Mouse (Mus musculus) liver, embryonic 16.5 days (tissue): ENCODE results near the gene Akr1b8. TPM values are rescaled to one million over a fixed set of nuclear protein-coding genes. Genes with fewer than 3 reads are reported as not detected.
"Not testable (repeated sequence)": the region's sequence is repeated elsewhere in the genome, so short reads cannot be mapped to it uniquely, and the experiment has no call there.

Experiments
- ATAC-seq: fragments of 200-750 bp; cut with Nextera tagmentation; 2 replicates; pipeline ENCODE4 v1.8.0; 2017; ENCODE audit warnings: low read depth, mild to moderate bottlenecking, moderate number of reproducible peaks, moderate library complexity
- H3K27ac ChIP-seq: fragments of 300-500 bp; sonication (generic); 2 replicates; pipeline ENCODE4 v1.5.1; 2014; ENCODE audit warnings: mild to moderate bottlenecking, low read length
- H3K27me3 ChIP-seq: fragments of 300-500 bp; sonication (generic); 2 replicates; pipeline ENCODE4 v1.6.1; 2014; ENCODE audit warnings: low read depth, low read length, mixed read lengths; ENCODE audit not compliant: control insufficient read depth, insufficient read depth
- H3K36me3 ChIP-seq: fragments of 300-500 bp; sonication (generic); 2 replicates; pipeline ENCODE4 v1.6.1; 2014; ENCODE audit warnings: mild to moderate bottlenecking; ENCODE audit not compliant: control insufficient read depth, insufficient read depth
- H3K4me1 ChIP-seq: fragments of 300-500 bp; sonication (generic); 2 replicates; pipeline ENCODE4 v1.6.1; 2014; ENCODE audit warnings: low read depth, low read length, mixed read lengths; ENCODE audit not compliant: control insufficient read depth
- H3K4me2 ChIP-seq: fragments of 300-500 bp; sonication (generic); 2 replicates; pipeline ENCODE4 v1.6.1; 2014; ENCODE audit warnings: low read depth, low read length, mixed read lengths
- H3K4me3 ChIP-seq: fragments of 300-500 bp; sonication (generic); 2 replicates; pipeline ENCODE4 v1.5.1; 2014; ENCODE audit warnings: low read depth, mild to moderate bottlenecking, low read length
- H3K9ac ChIP-seq: fragments of 300-500 bp; sonication (generic); 2 replicates; pipeline ENCODE4 v1.6.1; 2014; ENCODE audit warnings: low read depth, low read length
- H3K9me3 ChIP-seq: fragments of 300-500 bp; sonication (generic); replicated peaks from 2 replicates; pipeline ENCODE4 v1.6.1; 2016; ENCODE audit warnings: low read length; ENCODE audit not compliant: control insufficient read depth
- WGBS: fragments of 180-500 bp; shearing (Covaris S2); extraction: QIAGEN DNeasy Blood & Tissue Kit; methylation state at CpG from one replicate; pipeline ENCODE4 v1.1.7; 2014; ENCODE audit not compliant: insufficient replicate concordance; 5-methylcytosine and 5-hydroxymethylcytosine counted together
- polyA plus RNA-seq: library from polyadenylated mRNA; unstranded; fragments of >200 nt; fragmentation: Nextera tagmentation; extraction: Ambion mirVana; gene quantifications from 2 replicates; pipeline ENCODE4 v1.2.1, GENCODE M21; 2015

Gene Akr1b8
- polyA plus RNA-seq, 1 experiment from 2014 or later = 4.9 TPM

GRCm38 (mm10) chr6:34344135-34344850 is 9.6 kb upstream of the Akr1b8 start:
- no peaks in the 10 kb centered on the region for H3K4me1 ChIP-seq
- no peak for ATAC-seq
- WGBS = 51% methylated on average over 10 of the region's 10 CpGs
- H3K27me3 ChIP-seq = no peaks in the 10 kb centered on the region
- no peak overlapping the region for H3K9ac ChIP-seq
- no peak overlapping the region for H3K4me2 ChIP-seq
- no peak overlapping the region for H3K27ac ChIP-seq
- H3K4me3 ChIP-seq = no peak overlapping the region
- H3K36me3 ChIP-seq = no peaks in the 10 kb centered on the region
- no peaks in the 10 kb centered on the region for H3K9me3 ChIP-seq

GRCm38 (mm10) chr6:34344935-34345334 is 9.0 kb upstream of the Akr1b8 start:
- H3K36me3 ChIP-seq = no peaks in the 10 kb centered on the region
- H3K27ac ChIP-seq = no peak overlapping the region
- H3K4me2 ChIP-seq = no peak overlapping the region
- no peak overlapping the region for H3K4me3 ChIP-seq
- H3K4me1 ChIP-seq = no peaks in the 10 kb centered on the region
- no peaks in the 10 kb centered on the region for H3K9me3 ChIP-seq
- no peak overlapping the region for H3K9ac ChIP-seq
- H3K27me3 ChIP-seq = no peaks in the 10 kb centered on the region
- 20% methylated on average over 9 of the region's 9 CpGs for WGBS
- no peak for ATAC-seq

GRCm38 (mm10) chr6:34346096-34346898 is 7.6 kb upstream of the Akr1b8 start:
- H3K27ac ChIP-seq = no peak overlapping the region
- no peak overlapping the region for H3K4me2 ChIP-seq
- H3K4me3 ChIP-seq = no peak overlapping the region
- H3K4me1 ChIP-seq = no peaks in the 10 kb centered on the region
- 40% methylated on average over 14 of the region's 14 CpGs for WGBS
- no peaks in the 10 kb centered on the region for H3K9me3 ChIP-seq
- H3K27me3 ChIP-seq = no peaks in the 10 kb centered on the region
- H3K9ac ChIP-seq = no peak overlapping the region
- no peak for ATAC-seq
- no peaks in the 10 kb centered on the region for H3K36me3 ChIP-seq

- no peaks in the 10 kb centered on the region; the same call in 1 of the 2 replicates for H3K4me1 ChIP-seq
- no peak for ATAC-seq
- H3K36me3 ChIP-seq = no peaks in the 10 kb centered on the region
- no peaks in the 10 kb centered on the region for H3K9me3 ChIP-seq
- no peaks in the 10 kb centered on the region for H3K27me3 ChIP-seq
- 66% methylated on average over 12 of the region's 12 CpGs for WGBS
- no peak overlapping the region for H3K27ac ChIP-seq
- H3K4me2 ChIP-seq = no peak overlapping the region
- H3K9ac ChIP-seq = no peak overlapping the region
- H3K4me3 ChIP-seq = no peak overlapping the region
Observed at GRCm38 (mm10) chr6:34350037-34350699, 3.8 kb upstream of the Akr1b8 start.

- H3K36me3 ChIP-seq, H3K27me3 ChIP-seq, H3K4me3 ChIP-seq, ATAC-seq, H3K4me1 ChIP-seq, H3K27ac ChIP-seq, H3K9ac ChIP-seq, H3K9me3 ChIP-seq, H3K4me2 ChIP-seq: not testable (repeated sequence)
- 40% methylated on average over 9 of the region's 10 CpGs for WGBS
Observed at GRCm38 (mm10) chr6:34351481-34351880, 2.4 kb upstream of the Akr1b8 start.

- Histone ChIP-seq H3K27ac (no peak overlapping the region), H3K4me1 (no peaks in the 10 kb centered on the region; the same call in 1 of the 2 replicates), H3K4me2 (no peak overlapping the region), H3K36me3 (no peaks in the 10 kb centered on the region), H3K9me3 (no peaks in the 10 kb centered on the region), H3K9ac (no peak overlapping the region), H3K27me3 (no peaks in the 10 kb centered on the region), H3K4me3 (no peak overlapping the region)
- 69% methylated on average over 3 of the region's 3 CpGs for WGBS
- no peak for ATAC-seq
Observed at GRCm38 (mm10) chr6:34352401-34352800, 1.5 kb upstream of the Akr1b8 start.

- no peaks in the 10 kb centered on the region for H3K36me3 ChIP-seq
- H3K9ac ChIP-seq = no peak overlapping the region
- no peak overlapping the region for H3K4me3 ChIP-seq
- H3K27ac ChIP-seq = no peak overlapping the region
- ATAC-seq = no peak
- no peaks in the 10 kb centered on the region; the same call in 1 of the 2 replicates for H3K4me1 ChIP-seq
- 44% methylated on average over 8 of the region's 8 CpGs for WGBS
- no peaks in the 10 kb centered on the region for H3K27me3 ChIP-seq
- no peaks in the 10 kb centered on the region for H3K9me3 ChIP-seq
- 0 out of 2 replicates have a peak overlapping the region, but pooled peaks have one; percentile 30 for H3K4me2 ChIP-seq
Observed at GRCm38 (mm10) chr6:34354354-34355348, 732 bp downstream of the Akr1b8 start.

- no peak overlapping the region for H3K27ac ChIP-seq
- no peaks in the 10 kb centered on the region; the same call in 1 of the 2 replicates for H3K4me1 ChIP-seq
- no peak overlapping the region for H3K4me2 ChIP-seq
- no peaks in the 10 kb centered on the region for H3K36me3 ChIP-seq
- no peak for ATAC-seq
- WGBS = 38% methylated on average over 6 of the region's 6 CpGs
- H3K9ac ChIP-seq = no peak overlapping the region
- no peaks in the 10 kb centered on the region for H3K27me3 ChIP-seq
- no peak overlapping the region for H3K4me3 ChIP-seq
- no peaks in the 10 kb centered on the region for H3K9me3 ChIP-seq
Observed at GRCm38 (mm10) chr6:34355349-34355747, 1.4 kb downstream of the Akr1b8 start.
